Mouse (Mus musculus) ES-E14 (cell line): ENCODE measurements at regions not wholly inside any gene's neighbourhood (a gene's known extent, or its start where the extent isn't known, plus 50 kb on each side); places are given as distances from the start of the nearest gene placed in this dataset.

ENCODE experiments used
- CHD2 ChIP-seq: IDR thresholded peaks from 2 replicates; pipeline ENCODE4 v1.6.1; 2014; ENCODE audit warnings: mild to moderate bottlenecking, low read depth, low read length, inconsistent platforms
- HCFC1 ChIP-seq: IDR thresholded peaks from 2 replicates; pipeline ENCODE4 v1.6.1; 2012; ENCODE audit warnings: low read length, inconsistent platforms, borderline replicate concordance; ENCODE audit not compliant: insufficient read depth
- MAFK ChIP-seq: IDR thresholded peaks from 2 replicates; pipeline ENCODE4 v1.6.1; 2014; ENCODE audit warnings: mild to moderate bottlenecking, low read depth, low read length, inconsistent platforms; ENCODE audit not compliant: insufficient read depth
- ZC3H11A ChIP-seq: IDR thresholded peaks from 2 replicates; pipeline ENCODE4 v1.6.1; 2012; ENCODE audit warnings: low read depth, mild to moderate bottlenecking, inconsistent platforms, low read length, borderline replicate concordance
- ZNF384 ChIP-seq: IDR thresholded peaks from 2 replicates; pipeline ENCODE4 v1.6.1; 2012; ENCODE audit warnings: low read depth, low read length, inconsistent platforms

DNA sequence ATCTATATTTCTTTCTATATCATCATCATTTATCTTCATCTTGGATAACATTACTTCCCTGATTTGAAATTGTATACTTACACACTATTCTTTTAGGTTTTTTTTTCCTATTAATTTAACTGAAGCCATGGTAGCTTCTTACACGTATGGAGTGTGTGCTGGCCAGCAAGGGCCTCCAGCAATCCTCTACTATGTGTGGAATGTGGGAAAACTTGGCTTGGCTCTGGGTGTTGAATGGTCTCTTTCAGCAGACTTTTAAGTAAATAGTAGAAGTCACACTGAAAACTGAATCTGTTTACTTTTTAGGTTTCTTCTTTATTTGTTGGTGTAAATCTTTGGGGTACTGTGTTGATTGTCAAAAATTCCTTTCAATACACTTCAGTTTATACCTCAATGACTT is 118.1 kb upstream of the 4933412E24Rik start:
- no peak for TF ChIP-seq MAFK
- no peak for TF ChIP-seq HCFC1
- no peak for TF ChIP-seq ZNF384
- TF ChIP-seq ZC3H11A, result no peak
- TF ChIP-seq CHD2, result no peak
